Mouse (Mus musculus): ENCODE results near the gene Usp10.
A peak's percentile ranks its signal among the peaks of the same experiment; 100 is the strongest.

Gene Usp10

GRCm38 (mm10) chr8:119909944-119910546, at the start of gene Usp10:
Gene Usp10 (plus strand): TSS chr8:119910360.
- no peak for DNase-seq

DNA sequence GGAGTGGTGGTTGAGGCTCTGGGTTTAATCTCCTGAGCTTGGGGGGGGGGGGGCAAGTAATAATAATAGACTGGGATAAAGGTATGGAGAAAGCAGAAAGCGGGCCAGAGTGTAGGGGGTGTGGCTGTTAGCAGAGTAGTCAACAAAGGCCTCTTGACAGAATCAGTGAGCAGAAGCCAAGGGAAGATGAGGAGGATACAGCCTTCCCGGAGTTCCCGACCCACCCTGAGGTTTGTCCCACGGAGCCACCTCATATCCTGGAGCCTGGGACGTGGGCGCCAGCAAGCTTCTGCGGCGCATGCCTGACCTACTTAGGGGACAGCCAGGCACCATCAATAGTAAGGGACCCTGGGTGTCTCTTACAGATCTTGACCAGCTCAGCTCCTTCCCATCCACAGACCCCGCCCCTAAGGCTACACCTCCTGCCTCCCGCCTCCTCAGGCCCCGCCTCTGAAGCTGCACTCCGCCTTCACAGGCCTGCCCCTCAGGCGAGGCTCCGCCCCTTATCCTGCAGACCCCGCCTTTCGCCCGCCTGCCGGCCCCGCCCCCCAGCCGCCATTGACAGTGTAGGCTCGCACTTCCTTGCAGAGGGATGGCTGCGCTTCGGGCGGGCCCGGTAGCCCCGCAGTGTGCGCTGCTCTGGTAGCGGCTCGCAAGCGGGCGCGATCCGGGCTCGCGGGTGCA, 48.3 kb upstream of the Usp10 start, which contains the start of gene Klhl36:
Klhl36 (plus strand) TSS at position 561 of the 684 bp plus-strand sequence.
- DNase-seq: peak; percentile 99

- DNase-seq: no peak
Measured at GRCm38 (mm10) chr8:119862390-119862734, 47.8 kb upstream of the Usp10 start.

GRCm38 (mm10) chr8:119862749-119863148, 47.4 kb upstream of the Usp10 start:
- no peak for DNase-seq

DNA sequence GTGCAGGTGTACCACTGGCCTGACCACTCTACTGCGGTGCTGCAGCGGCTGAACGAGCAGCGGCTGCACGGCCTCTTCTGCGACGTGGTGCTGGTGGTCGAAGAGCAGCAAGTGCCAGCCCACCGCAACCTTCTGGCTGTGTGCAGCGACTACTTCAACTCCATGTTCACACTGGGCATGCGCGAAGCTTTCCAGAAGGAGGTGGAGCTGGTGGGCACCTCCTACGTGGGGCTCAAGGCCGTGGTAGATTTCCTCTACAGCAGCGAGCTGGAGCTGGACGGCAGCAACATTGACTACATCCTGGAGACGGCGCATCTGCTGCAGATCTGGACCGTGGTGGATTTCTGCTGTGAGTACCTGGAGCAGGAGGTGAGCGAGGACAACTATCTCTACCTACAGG, 40.5 kb upstream of the Usp10 start:
- no peak for DNase-seq

GRCm38 (mm10) chr8:119873181-119873580, 37.0 kb upstream of the Usp10 start:
- DNase-seq: no peak

DNA sequence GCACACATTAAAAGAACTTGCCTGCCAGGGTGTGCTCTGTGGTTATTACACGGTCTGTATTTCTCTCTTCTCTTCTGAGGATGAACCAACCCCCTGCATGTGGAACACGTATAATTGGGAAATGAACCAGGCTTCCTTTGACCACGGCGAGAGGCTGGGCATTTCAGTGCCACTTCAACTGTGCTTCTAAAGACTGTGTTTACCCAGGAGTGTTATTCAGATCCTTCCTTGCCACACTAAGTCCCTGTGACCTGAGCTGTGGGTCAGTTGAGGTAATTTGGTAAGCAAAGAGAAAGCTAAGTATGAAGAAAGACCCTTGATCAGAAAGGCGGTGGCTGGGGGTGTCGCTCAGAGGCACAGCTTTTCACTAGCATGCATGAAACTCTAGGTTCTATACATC, 28.9 kb upstream of the Usp10 start:
- peak; percentile 31 for DNase-seq

- DNase-seq: no peak
Measured at GRCm38 (mm10) chr8:119881917-119882316, 28.2 kb upstream of the Usp10 start.

- DNase-seq: peak; percentile 50
Measured at GRCm38 (mm10) chr8:119883281-119883680, 26.9 kb upstream of the Usp10 start.

DNA sequence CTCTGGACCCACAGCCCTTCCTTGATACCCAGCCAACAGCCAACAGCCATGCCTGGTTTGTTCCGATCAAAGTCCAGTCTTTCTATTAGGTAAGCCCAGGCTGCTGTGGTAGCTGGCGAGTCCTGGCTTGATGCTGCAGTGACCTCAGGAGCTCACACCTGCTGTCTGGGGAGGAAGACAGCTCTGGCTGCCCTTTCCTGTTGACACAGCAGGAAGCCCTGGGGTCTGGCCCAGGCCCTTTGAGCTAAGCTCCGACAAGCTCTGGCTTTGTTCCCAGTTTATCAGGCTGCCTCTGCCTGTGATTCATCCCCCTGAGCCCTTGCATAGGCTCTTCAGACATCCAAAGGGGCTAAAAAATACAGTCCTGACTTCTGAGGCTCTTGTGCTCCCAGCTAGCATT, 24.5 kb upstream of the Usp10 start:
- DNase-seq: peak; percentile 76

DNA sequence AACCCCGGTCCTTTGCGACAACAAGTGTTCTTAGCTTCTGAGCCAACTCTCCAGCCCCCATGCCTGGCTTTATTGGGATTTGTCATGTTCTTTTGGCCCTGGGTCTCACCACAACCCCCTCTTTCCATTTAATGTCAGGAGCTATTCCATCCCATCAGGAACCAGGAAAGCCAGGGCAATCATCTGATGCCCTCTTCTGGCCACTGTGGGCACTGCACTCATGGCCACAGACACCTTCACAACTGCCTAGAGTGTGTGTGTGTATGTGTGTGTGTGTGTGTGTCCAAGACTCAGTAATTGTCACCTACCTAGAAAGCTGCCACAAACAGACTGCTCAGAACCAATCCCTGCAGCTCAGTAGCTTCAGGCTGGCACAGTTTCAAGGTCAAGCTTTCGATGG, 23.0 kb upstream of the Usp10 start:
- peak; percentile 79 for DNase-seq

- DNase-seq: no peak
Measured at GRCm38 (mm10) chr8:119888012-119888411, 22.1 kb upstream of the Usp10 start.

DNA sequence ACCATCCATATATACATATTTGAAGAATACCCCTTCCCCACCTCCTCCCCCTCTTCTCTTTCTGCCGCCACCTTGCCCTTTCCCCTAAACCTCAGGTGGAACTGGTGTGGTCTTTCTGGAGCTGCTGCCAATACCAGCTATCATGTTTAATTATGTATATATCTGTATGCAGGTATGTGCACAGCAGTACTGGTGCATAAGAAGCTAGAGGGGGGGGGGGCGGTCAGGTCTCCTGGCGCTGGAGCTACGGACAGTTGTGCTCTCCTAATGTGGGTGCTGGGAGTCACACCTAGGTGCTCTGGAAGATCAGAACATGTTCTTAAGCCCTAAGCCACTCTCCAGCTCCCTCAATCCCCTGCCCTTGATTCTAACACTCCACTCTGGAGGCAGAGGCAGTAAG, 13.1 kb upstream of the Usp10 start:
- DNase-seq: no peak

- no peak for DNase-seq
Measured at GRCm38 (mm10) chr8:119897933-119898332, 12.2 kb upstream of the Usp10 start.

- peak; percentile 55 for DNase-seq
Measured at GRCm38 (mm10) chr8:119901349-119901748, 8.8 kb upstream of the Usp10 start.

DNA sequence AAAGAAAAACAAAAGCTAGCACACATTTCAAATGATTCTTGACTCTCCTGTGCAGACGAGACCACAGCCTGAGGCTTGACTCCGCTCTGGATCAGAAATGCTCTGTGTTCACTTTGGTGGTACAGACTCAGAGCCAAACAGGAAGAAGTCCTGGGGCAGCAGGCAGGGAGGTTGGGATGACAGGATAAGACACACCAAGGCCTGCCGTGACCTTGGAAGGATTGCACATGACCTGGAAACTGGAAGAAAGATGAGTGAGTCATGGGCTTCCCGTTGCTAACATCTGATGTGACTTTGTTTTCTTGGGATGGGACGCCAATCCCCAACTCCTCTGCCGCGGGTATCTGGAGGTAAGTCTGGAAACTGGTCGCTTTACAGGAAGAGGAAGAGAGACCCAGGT, 8.2 kb upstream of the Usp10 start:
- DNase-seq: no peak

- no peak for DNase-seq
Measured at GRCm38 (mm10) chr8:119904323-119904911, 5.7 kb upstream of the Usp10 start.

DNA sequence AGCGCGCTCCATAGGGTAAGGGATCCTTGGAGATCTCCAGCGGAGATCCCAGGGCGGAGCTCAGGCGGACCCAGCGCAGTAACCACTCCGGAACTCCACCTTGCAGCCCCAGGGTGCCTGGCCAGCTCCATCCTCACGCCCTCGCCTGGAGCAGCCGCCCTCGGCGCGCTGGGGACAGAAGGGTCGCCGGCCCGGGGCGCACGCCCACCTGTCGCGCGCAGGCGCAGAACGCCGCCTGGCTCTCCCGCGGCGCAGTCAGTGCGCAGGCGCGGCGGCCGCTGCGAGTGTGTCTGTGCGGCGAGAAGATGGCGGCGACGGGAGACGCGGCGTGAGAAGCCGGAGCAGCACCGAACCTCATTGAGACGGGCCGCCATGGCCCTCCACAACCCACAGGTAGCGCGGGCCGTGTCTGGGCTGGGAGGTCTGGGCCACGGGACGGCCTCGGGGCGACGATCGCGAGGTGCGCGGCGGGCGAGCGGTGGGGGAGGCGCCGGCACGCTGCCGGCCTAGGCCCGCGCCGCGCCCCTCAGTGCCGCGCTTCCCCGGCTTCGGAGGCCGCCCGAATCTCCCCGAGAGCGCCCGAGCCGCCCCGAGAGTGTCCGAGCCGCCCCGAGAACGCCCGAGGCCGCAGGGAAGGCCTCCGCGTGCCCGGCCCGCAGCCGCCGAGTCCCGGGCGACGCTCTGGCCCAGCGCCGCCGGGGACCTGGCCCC, 542 bp downstream of the Usp10 start, which contains the start of gene Gm20388:
Gm20388 (plus strand) TSS at position 295 of the 711 bp plus-strand sequence.
- peak; percentile 96 for DNase-seq

- DNase-seq: no peak
Measured at GRCm38 (mm10) chr8:119911258-119911962, 1.2 kb downstream of the Usp10 start.

- DNase-seq: no peak
Measured at GRCm38 (mm10) chr8:119912643-119913042, 2.5 kb downstream of the Usp10 start.

- no peak for DNase-seq
Measured at GRCm38 (mm10) chr8:119913181-119913580, 3.0 kb downstream of the Usp10 start.

GRCm38 (mm10) chr8:119914161-119914560, 4.0 kb downstream of the Usp10 start:
- DNase-seq: no peak

DNA sequence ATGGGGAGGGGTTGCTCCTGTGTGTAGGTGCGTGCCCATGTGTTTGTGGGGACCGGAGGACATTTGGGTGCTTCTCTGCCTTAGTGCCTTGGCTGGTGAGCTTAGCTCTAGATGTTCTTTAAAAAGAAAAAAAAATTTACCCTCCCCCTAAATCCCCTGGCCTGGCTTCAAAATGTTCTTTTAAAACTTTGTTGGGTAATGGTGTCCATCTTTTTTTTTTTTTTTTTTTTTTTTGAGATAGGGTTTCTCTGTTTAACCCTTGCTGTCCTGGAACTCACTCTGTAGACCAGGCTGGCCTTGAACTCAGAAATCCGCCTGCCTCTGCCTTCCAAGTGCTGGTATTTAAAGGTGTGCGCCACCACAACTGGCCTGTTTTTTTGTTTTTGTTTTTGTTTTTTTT, 5.1 kb downstream of the Usp10 start:
- no peak for DNase-seq
